Mouse (Mus musculus) intestine, embryonic 14.5 days (tissue): ENCODE results near the gene Cd80. TPM values are rescaled to one million over a fixed set of nuclear protein-coding genes. Genes with fewer than 3 reads are reported as not detected.

ENCODE experiments used
- polyA plus RNA-seq: library from polyadenylated mRNA; unstranded; fragments of >200 nt; fragmentation: Nextera tagmentation; extraction: Ambion mirVana; gene quantifications from 2 replicates; pipeline ENCODE4 v1.2.1, GENCODE M21; 2014

The Cd80 gene
- polyA plus RNA-seq, 1 experiment from 2014 or later, result 0.31 TPM

Other genes starting within 250 kb of the Cd80 start
- gene Nr1i2, start 160.7 kb upstream of the Cd80 start, polyA plus RNA-seq, result 4.7 and 6.7 TPM in 2 replicates
- 0.08 TPM in 1 of 2 replicates, not detected in the other for gene Maats1, start 113.4 kb upstream of the Cd80 start, polyA plus RNA-seq
- 176 and 187 TPM in 2 replicates for gene Cox17, start 108.6 kb upstream of the Cd80 start, polyA plus RNA-seq
- 0.68 TPM in 1 of 2 replicates, not detected in the other for gene Gm21987, start 108.5 kb upstream of the Cd80 start, polyA plus RNA-seq
- 16.8 and 19.6 TPM in 2 replicates for gene Popdc2, start 93.4 kb upstream of the Cd80 start, polyA plus RNA-seq
- gene Pla1a, start 22.4 kb upstream of the Cd80 start, polyA plus RNA-seq, result 0.09 and 0.81 TPM in 2 replicates
- gene Adprh, start 2.9 kb upstream of the Cd80 start, polyA plus RNA-seq, result 86.6 and 90.8 TPM in 2 replicates
- gene Timmdc1, start 67.1 kb downstream of the Cd80 start, polyA plus RNA-seq, result 22.3 and 22.8 TPM in 2 replicates
- 43.7 and 52.3 TPM in 2 replicates for gene Poglut1, start 94.7 kb downstream of the Cd80 start, polyA plus RNA-seq
- 97.9 and 117 TPM in 2 replicates for gene Tmem39a, start 103.1 kb downstream of the Cd80 start, polyA plus RNA-seq